Mouse (Mus musculus) heart, adult 8-10 months (tissue): Measurements from ENCODE around the gene Scarf1. TPM values are rescaled to one million over a fixed set of nuclear protein-coding genes. Genes with fewer than 3 reads are reported as not detected.
"Not testable (repeated sequence)": the region's sequence is repeated elsewhere in the genome, so short reads cannot be mapped to it uniquely, and the experiment has no call there.

Experiments
- DNase-seq: peaks from one replicate; pipeline ENCODE4 v3.0.0; 2022; ENCODE audit warnings: low spot score
- total RNA-seq, 4 experiments: library from RNA; stranded (reverse); gene quantifications; 2 replicates each; pipeline ENCODE4 v1.2.4; 2022

Scarf1 gene
- total RNA-seq, 4 experiments from 2014 or later = 6.3 to 8.5 (median 7.4) TPM

- DNase-seq = no peak
These were observed 24.3 kb downstream of the Scarf1 start for GRCm38 (mm10) chr11:75537491-75538183.

GRCm38 (mm10) chr11:75538184-75538969 lies 25.0 kb downstream of the Scarf1 start:
- no peak for DNase-seq

- DNase-seq = no peak
These were observed 25.6 kb downstream of the Scarf1 start for GRCm38 (mm10) chr11:75538970-75539299.

- DNase-seq = no peak
These were observed 26.9 kb downstream of the Scarf1 start for GRCm38 (mm10) chr11:75540209-75540608.

GRCm38 (mm10) chr11:75540710-75541581 lies 27.6 kb downstream of the Scarf1 start:
- no peak for DNase-seq

GRCm38 (mm10) chr11:75544713-75545112 lies 31.4 kb downstream of the Scarf1 start:
- no peak for DNase-seq

- no peak for DNase-seq
These were observed 32.7 kb downstream of the Scarf1 start for GRCm38 (mm10) chr11:75546057-75546456.

GRCm38 (mm10) chr11:75549658-75550111 lies 36.3 kb downstream of the Scarf1 start:
- no peak for DNase-seq

GRCm38 (mm10) chr11:75550200-75550946 lies 37.0 kb downstream of the Scarf1 start:
- peak; percentile 63 for DNase-seq

- DNase-seq = no peak
These were observed 38.0 kb downstream of the Scarf1 start for GRCm38 (mm10) chr11:75551321-75551720.

- peak; percentile 76 for DNase-seq
These were observed 38.7 kb downstream of the Scarf1 start for GRCm38 (mm10) chr11:75551961-75552441.

GRCm38 (mm10) chr11:75552906-75553482 lies 39.7 kb downstream of the Scarf1 start:
- no peak for DNase-seq

- DNase-seq = not testable (repeated sequence)
These were observed 42.7 kb downstream of the Scarf1 start for GRCm38 (mm10) chr11:75556006-75556405.

- no peak for DNase-seq
These were observed 43.8 kb downstream of the Scarf1 start for GRCm38 (mm10) chr11:75557142-75557541.

- DNase-seq = no peak
These were observed 44.8 kb downstream of the Scarf1 start for GRCm38 (mm10) chr11:75558101-75558500.

- DNase-seq = no peak
These were observed 46.6 kb downstream of the Scarf1 start for GRCm38 (mm10) chr11:75559870-75560504.

GRCm38 (mm10) chr11:75560530-75561409 lies 47.4 kb downstream of the Scarf1 start:
- no peak for DNase-seq

GRCm38 (mm10) chr11:75561410-75561791 lies 48.1 kb downstream of the Scarf1 start:
- DNase-seq = no peak

- no peak for DNase-seq
These were observed 49.5 kb downstream of the Scarf1 start for GRCm38 (mm10) chr11:75562840-75563239.
